Mouse (Mus musculus) lung, postnatal 10 days (tissue): Measurements from ENCODE around the gene Parp3.

ENCODE experiments used
- DNase-seq: peaks from one replicate; pipeline ENCODE4 v3.0.0; 2021

Parp3 gene

DNA sequence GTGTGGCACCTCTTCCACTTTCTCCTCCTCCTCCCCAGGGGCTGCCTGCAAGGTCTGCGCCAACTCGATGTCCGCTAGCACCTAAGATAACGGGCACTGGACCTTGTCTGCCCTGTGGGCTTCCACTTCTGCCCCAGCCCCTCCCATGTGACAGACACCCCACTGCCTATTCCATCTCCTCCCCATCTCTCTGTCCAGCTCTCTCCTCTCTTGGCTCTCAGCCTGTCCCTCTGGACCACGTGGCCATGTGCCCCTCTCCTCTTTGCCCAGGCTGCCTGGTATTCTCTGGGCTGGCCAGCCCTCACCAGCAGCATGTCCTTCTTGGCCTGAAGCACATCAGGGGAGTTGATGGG is 3.0 kb downstream of the Parp3 start:
- DNase-seq = no peak

DNA sequence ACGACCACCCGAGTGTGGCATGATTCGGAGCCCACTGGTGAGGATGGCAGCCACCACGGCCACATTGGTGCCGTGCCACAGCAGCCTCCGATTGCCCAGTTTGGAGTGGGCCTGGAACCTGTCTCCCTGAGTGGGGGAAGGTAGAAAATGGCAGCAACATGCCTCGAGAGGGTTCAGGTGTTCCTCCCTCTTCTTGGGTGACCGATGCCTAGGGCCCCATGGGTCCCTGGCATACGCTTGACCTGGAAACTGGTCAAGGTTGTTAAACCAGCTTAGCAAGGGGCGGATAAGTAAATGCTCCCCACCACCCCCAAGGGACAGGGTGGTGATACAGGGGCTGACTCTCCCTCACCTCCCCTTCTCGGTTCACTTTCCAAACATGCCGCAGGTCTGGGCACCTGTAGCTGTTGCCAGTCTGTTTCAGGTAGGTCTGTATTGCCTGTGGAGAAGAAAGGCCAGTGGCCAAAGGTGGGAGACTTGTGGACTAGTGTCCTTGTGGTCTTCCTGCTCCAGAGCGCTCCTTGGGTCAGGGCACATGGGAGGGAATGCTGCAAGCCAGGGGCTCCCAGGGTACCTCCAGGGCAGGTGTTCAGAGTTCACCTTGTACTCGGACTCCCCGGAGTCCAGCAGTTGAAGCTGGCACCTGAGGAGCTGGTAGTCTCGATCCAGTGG is 3.5 kb downstream of the Parp3 start:
- DNase-seq = no peak

GRCm38 (mm10) chr9:106472321-106472720 is 4.4 kb downstream of the Parp3 start:
- DNase-seq = peak; percentile 47

DNA sequence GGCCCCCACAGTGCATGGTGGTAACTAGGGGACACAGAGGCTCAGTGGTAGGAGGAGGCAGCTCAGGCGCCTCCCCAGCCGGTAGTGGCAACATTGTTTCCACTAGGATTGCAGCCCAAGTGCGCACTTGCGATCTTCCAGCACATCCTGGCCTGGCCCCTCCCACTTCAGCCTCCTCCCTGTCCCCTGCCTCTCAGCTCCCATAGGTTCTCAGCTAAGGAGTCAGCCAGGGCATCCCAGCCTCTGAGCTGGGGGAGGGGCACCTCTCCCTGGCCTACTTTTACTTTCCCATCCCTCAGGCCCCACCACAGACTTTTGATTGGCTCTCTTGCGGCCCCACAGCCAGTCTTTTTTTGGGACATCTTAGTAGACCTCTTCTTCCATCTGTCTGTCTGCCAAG is 4.9 kb downstream of the Parp3 start:
- DNase-seq = peak; percentile 92

GRCm38 (mm10) chr9:106470991-106471750 is 5.6 kb downstream of the Parp3 start:
- no peak for DNase-seq

- DNase-seq = no peak
Observed at GRCm38 (mm10) chr9:106469776-106470175, 7.0 kb downstream of the Parp3 start.

DNA sequence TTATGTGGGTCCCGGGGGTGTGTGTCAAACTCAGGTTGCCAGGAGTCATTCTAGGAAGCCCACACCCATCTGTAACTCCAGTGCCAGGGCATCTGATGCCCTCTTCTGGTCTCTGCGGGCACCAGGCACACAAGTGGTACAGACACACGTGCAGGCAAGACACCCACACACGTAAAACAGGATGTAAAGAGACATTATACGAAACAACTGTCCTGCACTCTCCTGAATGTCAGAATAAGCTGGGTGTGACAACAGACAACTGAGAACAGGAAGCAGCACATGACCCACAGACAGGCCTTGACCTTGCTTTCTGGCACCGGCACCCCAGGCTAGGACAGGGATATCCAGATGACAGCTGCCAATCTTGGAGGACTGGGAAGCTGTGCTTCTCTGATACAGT is 7.4 kb downstream of the Parp3 start:
- no peak for DNase-seq

- no peak for DNase-seq
Observed at GRCm38 (mm10) chr9:106467746-106468145, 9.0 kb downstream of the Parp3 start.

- no peak for DNase-seq
Observed at GRCm38 (mm10) chr9:106466721-106467120, 10.0 kb downstream of the Parp3 start.

DNA sequence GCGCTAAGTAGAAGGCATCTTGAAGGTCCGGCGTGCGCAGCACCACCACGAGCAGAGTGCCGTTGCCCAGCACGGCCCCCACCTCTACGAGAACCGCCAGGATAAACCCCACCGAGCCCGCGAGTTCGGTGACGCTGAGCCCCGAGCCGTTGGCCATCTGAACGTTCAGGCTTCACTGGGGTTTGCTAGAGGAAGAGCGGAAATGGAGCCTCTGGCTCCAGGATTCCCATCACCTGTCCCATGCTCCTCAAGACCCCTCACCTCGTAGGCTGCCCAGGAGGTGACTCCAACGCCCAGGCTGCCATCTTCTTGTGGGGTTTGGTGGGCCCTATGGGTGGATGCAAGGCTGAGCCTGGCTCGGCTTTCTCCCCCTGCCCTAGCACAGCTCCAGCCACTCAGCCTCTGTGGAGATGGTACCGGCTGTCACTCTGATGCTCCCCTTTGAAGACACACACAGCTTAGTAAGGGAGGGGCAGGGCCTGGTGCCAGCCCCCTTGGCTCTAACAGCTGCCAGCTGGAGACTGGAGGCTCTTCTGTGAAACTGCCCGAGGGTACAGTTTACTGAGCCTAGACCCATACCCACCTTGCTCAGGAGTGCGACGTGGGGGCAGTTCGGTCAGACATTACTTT is 11.1 kb downstream of the Parp3 start, which contains the start of gene Gpr62:
Gpr62 (minus strand) TSS at position 368 of the 630 bp plus-strand sequence.
- no peak for DNase-seq

DNA sequence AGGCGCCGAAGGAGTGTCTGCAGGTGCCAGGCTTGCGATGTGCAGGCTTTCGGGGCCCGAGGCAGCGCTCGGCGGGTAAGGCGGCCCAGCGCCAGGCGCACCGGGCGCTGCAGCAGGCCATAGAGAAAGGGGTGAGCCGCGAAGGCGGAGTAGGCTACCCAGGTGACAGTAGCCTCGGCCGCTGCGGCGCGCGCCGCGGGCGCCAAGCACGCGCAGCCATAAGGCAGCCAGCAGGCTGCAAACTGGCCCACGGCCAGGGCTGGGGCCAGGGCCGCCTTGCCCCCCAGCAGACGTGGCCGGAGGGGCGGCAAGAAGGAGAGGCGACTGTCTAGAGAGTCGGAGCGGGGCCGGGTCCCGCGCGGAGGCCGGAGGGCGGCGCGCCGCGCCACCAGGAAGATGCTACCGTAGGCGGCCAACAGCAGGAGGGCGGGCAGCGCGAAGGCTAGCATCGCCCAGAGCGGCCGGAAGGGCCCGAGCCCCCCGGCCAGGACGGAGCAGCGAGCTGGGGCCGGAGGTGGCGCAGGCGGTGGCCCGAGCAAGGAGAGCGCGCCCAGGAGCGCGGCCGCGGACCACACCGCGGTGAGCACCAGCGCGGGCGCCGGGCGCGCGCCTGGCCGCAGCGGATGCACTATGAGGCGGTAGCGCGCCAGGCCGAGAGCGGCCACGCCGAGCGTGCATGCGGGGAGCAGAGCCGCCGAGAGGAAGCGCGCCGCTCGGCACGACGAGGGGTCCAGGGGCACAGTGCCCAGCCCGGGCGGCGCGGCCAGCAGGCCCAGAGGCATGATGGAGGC is 11.8 kb downstream of the Parp3 start:
- DNase-seq = peak; percentile 67

- no peak for DNase-seq
Observed at GRCm38 (mm10) chr9:106463122-106464063, 13.4 kb downstream of the Parp3 start.

DNA sequence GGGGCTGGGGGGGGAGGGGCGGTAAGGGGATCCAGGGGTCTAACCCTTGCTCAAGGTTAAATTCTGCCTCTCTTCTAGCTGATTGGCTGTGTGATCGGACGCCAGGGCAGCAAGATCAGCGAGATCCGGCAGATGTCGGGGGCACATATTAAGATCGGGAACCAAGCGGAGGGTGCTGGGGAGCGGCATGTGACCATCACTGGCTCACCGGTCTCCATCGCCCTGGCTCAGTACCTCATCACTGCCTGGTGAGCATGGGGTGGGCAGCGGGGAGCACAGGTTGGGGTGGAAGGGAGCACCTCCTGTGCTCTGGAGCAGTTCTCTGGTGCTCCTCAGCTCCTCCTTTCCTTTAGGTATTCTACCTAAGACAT is 14.3 kb downstream of the Parp3 start:
- no peak for DNase-seq

GRCm38 (mm10) chr9:106461641-106462429 is 14.9 kb downstream of the Parp3 start:
- DNase-seq = no peak

DNA sequence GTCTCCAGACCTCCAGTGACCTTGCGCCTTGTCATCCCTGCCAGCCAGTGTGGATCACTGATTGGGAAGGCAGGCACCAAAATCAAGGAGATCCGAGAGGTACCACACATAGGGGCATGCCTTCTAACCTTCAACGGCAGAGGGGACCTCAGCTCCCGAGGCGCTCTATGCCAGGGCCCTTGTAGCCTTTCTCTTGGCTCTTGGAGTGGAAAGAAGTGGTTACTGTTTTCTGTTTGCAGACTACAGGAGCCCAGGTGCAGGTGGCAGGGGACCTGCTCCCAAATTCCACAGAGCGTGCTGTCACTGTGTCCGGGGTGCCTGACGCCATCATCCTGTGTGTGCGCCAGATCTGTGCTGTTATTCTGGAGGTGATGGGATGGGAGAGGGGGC is 15.7 kb downstream of the Parp3 start:
- no peak for DNase-seq

DNA sequence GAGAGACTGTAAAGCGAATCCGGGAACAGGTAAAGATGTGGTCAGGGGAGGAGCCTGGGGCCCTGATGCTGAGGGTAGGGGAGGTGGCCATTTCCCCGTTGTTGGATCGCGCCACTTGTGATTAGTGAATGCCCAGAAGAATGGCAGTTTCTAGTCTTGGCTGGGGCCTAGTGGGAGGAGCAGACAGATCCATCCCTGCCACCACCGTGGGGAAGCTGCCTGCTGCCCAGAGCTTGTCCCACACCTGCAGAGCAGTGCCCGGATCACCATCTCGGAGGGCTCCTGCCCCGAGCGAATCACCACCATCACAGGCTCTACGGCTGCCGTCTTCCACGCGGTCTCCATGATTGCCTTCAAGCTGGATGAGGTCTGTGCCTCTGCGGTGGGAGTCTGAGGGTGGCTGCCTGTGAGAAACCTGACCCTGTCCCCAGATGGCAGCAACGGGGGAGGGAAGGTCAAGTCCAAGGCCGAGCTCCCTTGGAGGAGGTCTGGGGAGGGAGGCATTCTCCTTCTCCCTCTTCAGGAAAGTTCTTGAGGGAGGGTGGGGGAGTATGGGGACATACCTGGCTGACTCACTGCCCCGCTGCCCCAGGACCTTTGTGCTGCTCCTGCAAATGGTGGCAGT is 16.2 kb downstream of the Parp3 start:
- no peak for DNase-seq

- no peak for DNase-seq
Observed at GRCm38 (mm10) chr9:106459946-106460345, 16.8 kb downstream of the Parp3 start.

- no peak for DNase-seq
Observed at GRCm38 (mm10) chr9:106457920-106458319, 18.8 kb downstream of the Parp3 start.

GRCm38 (mm10) chr9:106457163-106457559 is 19.6 kb downstream of the Parp3 start:
- DNase-seq = no peak

GRCm38 (mm10) chr9:106456325-106457162 is 20.2 kb downstream of the Parp3 start:
- DNase-seq = peak; percentile 43
